Mouse (Mus musculus): ENCODE measurements around the gene Zfp683.

DNA sequence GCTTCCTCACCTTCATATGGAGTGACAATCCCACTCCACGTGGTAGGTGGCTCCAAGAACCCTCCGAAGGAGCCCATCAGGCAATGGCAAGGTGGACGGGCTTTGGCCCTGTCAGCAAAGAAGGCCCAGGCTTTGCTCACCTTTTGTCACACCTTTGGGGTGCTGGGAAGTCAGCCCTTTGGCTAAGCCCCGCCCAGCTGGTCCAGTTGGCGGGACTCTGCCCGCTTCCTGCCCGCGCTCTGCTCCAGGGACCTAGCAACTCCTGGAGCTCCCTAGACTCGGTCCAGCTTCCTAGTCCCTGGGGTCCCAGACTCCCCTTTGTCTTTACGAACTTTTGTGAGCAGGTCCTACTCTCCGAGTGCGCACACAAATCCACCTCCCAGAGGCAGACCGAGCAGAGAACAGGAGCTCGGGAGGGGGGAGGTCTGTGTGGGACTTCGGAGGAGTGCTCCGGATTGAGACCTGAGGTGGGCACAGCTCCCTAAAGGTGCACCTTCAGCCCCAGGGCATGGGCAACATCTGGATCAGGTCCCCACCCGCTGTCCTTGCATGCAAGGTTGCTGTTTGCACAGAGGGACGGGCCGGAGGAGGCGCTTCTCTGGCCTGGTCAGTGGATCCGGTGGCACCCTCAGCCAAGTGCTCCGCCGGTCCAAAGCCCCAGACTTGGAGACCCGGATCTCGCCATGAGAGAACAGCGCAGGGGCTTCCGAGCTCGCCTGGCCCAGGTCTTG lies 6.7 kb downstream of the Zfp683 start, which contains the start of gene Crybg2:
- no peak for TF ChIP-seq CTCF (IDR thresholded peaks at IDR 0.05; ENCODE audit: borderline replicate concordance, control insufficient read depth, extremely low read depth, insufficient read depth, low read length, poor library complexity)
- TF ChIP-seq POLR2A (IDR thresholded peaks at IDR 0.05; ENCODE audit: control insufficient read depth, extremely low read depth, insufficient read depth, low read length, poor library complexity) = no peak

Measured in thymus, adult 2 months (tissue).